Mouse (Mus musculus): ENCODE results near the gene Hist1h2bp. TPM values are rescaled to one million over a fixed set of nuclear protein-coding genes. Genes with fewer than 3 reads are reported as not detected.
"Not testable (repeated sequence)": the region's sequence is repeated elsewhere in the genome, so short reads cannot be mapped to it uniquely, and the experiment has no call there.

Gene Hist1h2bp
- polyA plus RNA-seq, 1 experiment, result 1.7 TPM

GRCm38 (mm10) chr13:21752356-21752755 is 34.9 kb upstream of the Hist1h2bp start:
- DNase-seq (ENCODE audit: low read depth in 1 of 2, low spot score in 2 of 2), result no peak
- no peaks in the 10 kb centered on the region for H3K27me3 ChIP-seq (ENCODE audit: control insufficient read depth, insufficient read depth, low read length)
- TF ChIP-seq CTCF (IDR thresholded peaks at IDR 0.05; ENCODE audit: extremely low read depth, insufficient read depth, insufficient read length, insufficient replicate concordance), result no peak
- no peak for TF ChIP-seq POLR2A (IDR thresholded peaks at IDR 0.05; ENCODE audit: low read depth, low read length)
- H3K27ac ChIP-seq (ENCODE audit: insufficient read depth, low read length), result 0 out of 2 replicates have a peak overlapping the region, but pooled peaks have one; percentile 10
- H3K36me3 ChIP-seq (ENCODE audit: control insufficient read depth, insufficient read depth, low read length), result no peaks in the 10 kb centered on the region
- WGBS, result 63% methylated on average over 3 of the region's 3 CpGs
- H3K4me3 ChIP-seq (ENCODE audit: extremely low read depth, insufficient read depth, insufficient read length), result no peak overlapping the region
- peaks cover 9% of the 10 kb centered on the region for H3K4me1 ChIP-seq (ENCODE audit: control insufficient read depth, insufficient read depth, insufficient read length)

- no peak for TF ChIP-seq POLR2A (IDR thresholded peaks at IDR 0.05; ENCODE audit: low read depth, low read length)
- no peak for TF ChIP-seq CTCF (IDR thresholded peaks at IDR 0.05; ENCODE audit: extremely low read depth, insufficient read depth, insufficient read length, insufficient replicate concordance)
- Histone ChIP-seq H3K36me3 (ENCODE audit: control insufficient read depth, insufficient read depth, low read length) (no peaks in the 10 kb centered on the region), H3K27me3 (ENCODE audit: control insufficient read depth, insufficient read depth, low read length) (no peaks in the 10 kb centered on the region), H3K4me1 (ENCODE audit: control insufficient read depth, insufficient read depth, insufficient read length) (peaks cover 9% of the 10 kb centered on the region), H3K27ac (ENCODE audit: insufficient read depth, low read length) (peak overlapping the region; percentile 92), H3K4me3 (ENCODE audit: extremely low read depth, insufficient read depth, insufficient read length) (peak overlapping the region; percentile 54; the same call in 1 of the 2 replicates)
- DNase-seq (ENCODE audit: low read depth in 1 of 2, low spot score in 2 of 2), result no peak
- 4% methylated on average over 10 of the region's 10 CpGs for WGBS
Measured at GRCm38 (mm10) chr13:21753051-21753523, 34.2 kb upstream of the Hist1h2bp start.

DNA sequence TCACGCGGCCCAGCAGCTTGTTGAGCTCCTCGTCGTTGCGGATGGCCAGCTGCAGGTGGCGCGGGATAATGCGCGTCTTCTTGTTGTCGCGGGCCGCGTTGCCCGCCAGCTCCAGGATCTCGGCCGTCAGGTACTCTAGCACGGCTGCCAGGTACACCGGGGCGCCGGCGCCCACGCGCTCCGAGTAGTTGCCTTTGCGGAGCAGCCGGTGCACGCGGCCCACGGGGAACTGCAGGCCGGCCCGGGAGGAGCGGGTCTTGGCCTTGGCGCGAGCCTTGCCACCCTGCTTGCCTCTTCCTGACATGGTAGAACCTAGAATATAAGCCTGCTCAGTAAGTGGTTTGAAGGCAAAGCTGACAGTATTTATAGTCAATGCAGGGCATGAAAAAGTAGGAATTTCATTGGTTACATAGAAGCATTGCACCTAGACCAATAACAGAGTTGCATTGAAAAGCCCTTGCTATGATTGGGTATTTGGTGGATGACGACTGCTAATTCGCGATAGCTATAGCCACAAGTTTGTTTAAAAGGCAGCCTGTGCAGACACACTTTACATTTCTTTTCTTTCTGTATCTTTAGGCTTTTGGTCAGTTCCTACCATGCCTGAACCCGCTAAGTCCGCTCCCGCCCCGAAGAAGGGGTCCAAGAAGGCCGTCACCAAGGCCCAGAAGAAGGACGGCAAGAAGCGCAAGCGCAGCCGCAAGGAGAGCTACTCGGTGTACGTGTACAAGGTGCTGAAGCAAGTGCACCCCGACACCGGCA is 33.6 kb upstream of the Hist1h2bp start, which contains the start of the genes Hist1h2ak and Hist1h2bn:
TSS of gene Hist1h2ak (minus strand) at position 304 of the 762 bp plus-strand sequence.
TSS of gene Hist1h2bn (plus strand) at position 600 of the 762 bp plus-strand sequence.
- H3K36me3 ChIP-seq (ENCODE audit: control insufficient read depth, insufficient read depth, low read length); H3K27me3 ChIP-seq (ENCODE audit: control insufficient read depth, insufficient read depth, low read length); H3K4me1 ChIP-seq (ENCODE audit: control insufficient read depth, insufficient read depth, insufficient read length): not testable (repeated sequence)
- peak within 1 kb of the TSS; percentile 59 for H3K4me3 ChIP-seq (ENCODE audit: extremely low read depth, insufficient read depth, insufficient read length)
- H3K27ac ChIP-seq (ENCODE audit: insufficient read depth, low read length), result peak within 1 kb of the TSS; percentile 92
- under 1% methylated on average over 48 of the region's 50 CpGs for WGBS
- DNase-seq (ENCODE audit: low read depth in 1 of 2, low spot score in 2 of 2), result peak; percentile 60 to 90
- peak; percentile 50; the same call in 1 of the 2 replicates for TF ChIP-seq POLR2A (IDR thresholded peaks at IDR 0.05; ENCODE audit: low read depth, low read length)

- WGBS, result under 1% methylated on average over 20 of the region's 26 CpGs
- peak overlapping the region; percentile 91 for H3K27ac ChIP-seq (ENCODE audit: insufficient read depth, low read length)
Measured at GRCm38 (mm10) chr13:21754294-21755001, 32.8 kb upstream of the Hist1h2bp start.

GRCm38 (mm10) chr13:21755707-21756106 is 31.6 kb upstream of the Hist1h2bp start:
- DNase-seq (ENCODE audit: low read depth in 1 of 2, low spot score in 2 of 2), result no peak
- Histone ChIP-seq H3K27me3 (ENCODE audit: control insufficient read depth, insufficient read depth, low read length) (no peaks in the 10 kb centered on the region), H3K4me3 (ENCODE audit: extremely low read depth, insufficient read depth, insufficient read length) (no peak overlapping the region), H3K4me1 (ENCODE audit: control insufficient read depth, insufficient read depth, insufficient read length) (peaks cover 7% of the 10 kb centered on the region; the same call in 1 of the 2 replicates), H3K27ac (ENCODE audit: insufficient read depth, low read length) (no peak overlapping the region), H3K36me3 (ENCODE audit: control insufficient read depth, insufficient read depth, low read length) (no peaks in the 10 kb centered on the region)
- TF ChIP-seq POLR2A (IDR thresholded peaks at IDR 0.05; ENCODE audit: low read depth, low read length), result no peak
- no peak for TF ChIP-seq CTCF (IDR thresholded peaks at IDR 0.05; ENCODE audit: extremely low read depth, insufficient read depth, insufficient read length, insufficient replicate concordance)
- 35% methylated on average over 1 of the region's 1 CpGs for WGBS

More at GRCm38 (mm10) chr13:21754294-21755001, 32.8 kb upstream of the Hist1h2bp start:
- H3K4me3 ChIP-seq (ENCODE audit: extremely low read depth, insufficient read depth, insufficient read length), result peak overlapping the region; percentile 40
- not testable (repeated sequence) for H3K36me3 ChIP-seq (ENCODE audit: control insufficient read depth, insufficient read depth, low read length); H3K4me1 ChIP-seq (ENCODE audit: control insufficient read depth, insufficient read depth, insufficient read length); H3K27me3 ChIP-seq (ENCODE audit: control insufficient read depth, insufficient read depth, low read length)
- DNase-seq (ENCODE audit: low read depth in 1 of 2, low spot score in 2 of 2), result peak in 1 of 2 experiments; percentile 38

DNA sequence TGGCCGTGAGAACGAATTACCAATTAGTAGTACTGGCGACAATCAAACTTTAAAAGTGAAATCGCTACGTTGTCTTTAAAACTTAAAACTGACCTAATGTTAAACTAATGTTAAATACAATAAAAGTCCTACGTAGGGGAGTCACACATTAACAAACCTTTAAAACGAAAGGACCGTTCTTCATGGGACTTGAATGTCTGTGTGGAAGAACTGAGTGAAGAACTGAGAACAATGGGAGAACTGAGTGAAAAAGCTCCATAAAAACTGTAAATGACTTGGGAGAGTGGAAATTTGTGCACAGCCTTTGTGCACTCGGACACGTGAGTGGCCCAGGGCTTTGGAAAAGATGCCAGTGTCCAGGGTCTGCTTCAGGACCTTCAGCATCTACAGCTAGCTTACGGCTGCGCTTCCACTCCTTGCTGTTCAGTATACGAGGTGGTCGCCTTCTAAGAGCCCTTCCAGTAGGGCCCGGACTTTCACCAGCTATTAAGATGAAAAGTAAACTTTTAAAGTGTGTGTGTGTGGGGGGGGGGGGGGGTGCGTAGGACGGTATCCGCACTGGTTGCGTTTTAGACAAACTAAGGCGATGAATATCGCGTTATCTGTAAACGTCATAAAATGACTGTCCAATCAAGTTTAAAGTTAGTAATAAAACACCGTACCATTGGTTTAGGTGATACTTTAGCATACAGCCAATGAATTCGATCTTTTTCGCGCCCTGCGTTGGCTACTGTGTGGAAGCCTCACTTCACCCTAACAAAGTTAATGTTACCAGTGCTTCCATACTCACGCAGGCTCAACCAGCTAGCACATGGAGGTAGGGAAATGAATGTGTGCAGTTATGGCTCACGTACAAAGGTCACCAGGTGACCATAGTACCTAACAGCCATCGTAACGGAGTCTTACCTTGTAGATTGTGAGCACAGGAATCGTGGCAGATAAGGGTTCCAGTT is 8.2 kb upstream of the Hist1h2bp start:
- DNase-seq (ENCODE audit: low read depth in 1 of 2, low spot score in 2 of 2), result peak; percentile 63 to 89
- H3K36me3 ChIP-seq (ENCODE audit: control insufficient read depth, insufficient read depth, low read length), result no peaks in the 10 kb centered on the region
- no peaks in the 10 kb centered on the region for H3K27me3 ChIP-seq (ENCODE audit: control insufficient read depth, insufficient read depth, low read length)
- peak overlapping the region; percentile 77 for H3K4me3 ChIP-seq (ENCODE audit: extremely low read depth, insufficient read depth, insufficient read length)
- H3K27ac ChIP-seq (ENCODE audit: insufficient read depth, low read length), result peak overlapping the region; percentile 91
- no peaks in the 10 kb centered on the region; the same call in 1 of the 2 replicates for H3K4me1 ChIP-seq (ENCODE audit: control insufficient read depth, insufficient read depth, insufficient read length)
- no peak for TF ChIP-seq CTCF (IDR thresholded peaks at IDR 0.05; ENCODE audit: extremely low read depth, insufficient read depth, insufficient read length, insufficient replicate concordance)
- TF ChIP-seq POLR2A (IDR thresholded peaks at IDR 0.05; ENCODE audit: low read depth, low read length), result peak; percentile 10; the same call in 1 of the 2 replicates
- 2% methylated on average over 33 of the region's 33 CpGs for WGBS

Data from spleen, adult 2 months (tissue).